Mouse (Mus musculus): ENCODE data around the gene Sec62. TPM values are rescaled to one million over a fixed set of nuclear protein-coding genes. Genes with fewer than 3 reads are reported as not detected.
"Not testable (repeated sequence)": the region's sequence is repeated elsewhere in the genome, so short reads cannot be mapped to it uniquely, and the experiment has no call there.

Sec62 gene
- polyA plus RNA-seq, 1 experiment from 2014 or later, result 90.2 TPM

- Histone ChIP-seq H3K9ac (replicated peaks) (no peak overlapping the region), H3K4me2 (replicated peaks) (no peak overlapping the region), H3K4me3 (no peak overlapping the region), H3K27me3 (no peaks in the 10 kb centered on the region), H3K4me1 (no peaks in the 10 kb centered on the region), H3K27ac (replicated peaks) (no peak overlapping the region), H3K36me3 (no peaks in the 10 kb centered on the region), H3K9me3 (no peaks in the 10 kb centered on the region)
- 53% methylated on average over 1 of the region's 1 CpGs for WGBS
- ATAC-seq (replicated peaks), result no peak
Observed at GRCm38 (mm10) chr3:30847413-30847812, 54.7 kb downstream of the Sec62 start.

- ATAC-seq (replicated peaks), result no peak
Observed at GRCm38 (mm10) chr3:30851422-30851821, 58.7 kb downstream of the Sec62 start.

GRCm38 (mm10) chr3:30853596-30853995, 60.9 kb downstream of the Sec62 start:
- no peak overlapping the region for H3K4me2 ChIP-seq (replicated peaks)
- H3K27ac ChIP-seq (replicated peaks), result no peak overlapping the region
- no peaks in the 10 kb centered on the region for H3K9me3 ChIP-seq
- no peak overlapping the region for H3K4me3 ChIP-seq
- H3K27me3 ChIP-seq, result peaks cover 7% of the 10 kb centered on the region; the same call in 1 of the 2 replicates
- ATAC-seq (replicated peaks), result no peak
- WGBS, result 91% methylated on average over 5 of the region's 5 CpGs
- no peak overlapping the region for H3K9ac ChIP-seq (replicated peaks)
- no peaks in the 10 kb centered on the region for H3K36me3 ChIP-seq
- peaks cover 9% of the 10 kb centered on the region; the same call in 1 of the 2 replicates for H3K4me1 ChIP-seq

More at GRCm38 (mm10) chr3:30851422-30851821, 58.7 kb downstream of the Sec62 start:
- Histone ChIP-seq H3K36me3 (no peaks in the 10 kb centered on the region), H3K9ac (replicated peaks) (no peak overlapping the region), H3K9me3 (no peaks in the 10 kb centered on the region), H3K27ac (replicated peaks) (no peak overlapping the region), H3K27me3 (peaks cover 7% of the 10 kb centered on the region; the same call in 1 of the 2 replicates), H3K4me3 (no peak overlapping the region), H3K4me2 (replicated peaks) (no peak overlapping the region), H3K4me1 (peaks cover 9% of the 10 kb centered on the region; the same call in 1 of the 2 replicates)
- WGBS, result 64% methylated on average over 6 of the region's 6 CpGs

- Histone ChIP-seq H3K4me1 (peaks cover 9% of the 10 kb centered on the region; the same call in 1 of the 2 replicates), H3K27me3 (peaks cover 7% of the 10 kb centered on the region; the same call in 1 of the 2 replicates), H3K36me3 (no peaks in the 10 kb centered on the region), H3K9me3 (no peaks in the 10 kb centered on the region), H3K9ac (replicated peaks) (peak within 1 kb of the TSS; percentile 50), H3K27ac (replicated peaks) (no peak within 1 kb of the TSS), H3K4me3 (peak within 1 kb of the TSS; percentile 57), H3K4me2 (replicated peaks) (peak within 1 kb of the TSS; percentile 98)
- ATAC-seq (replicated peaks), result peak; percentile 88
- under 1% methylated on average over 72 of the region's 75 CpGs for WGBS
Observed at GRCm38 (mm10) chr3:30855604-30856458, 63.2 kb downstream of the Sec62 start, which contains the start of gene Gpr160. TSS of gene Gpr160 (plus strand) at chr3:30855950.

GRCm38 (mm10) chr3:30859599-30859998, 66.9 kb downstream of the Sec62 start:
- H3K9me3 ChIP-seq; H3K4me2 ChIP-seq (replicated peaks); ATAC-seq (replicated peaks); H3K27ac ChIP-seq (replicated peaks); H3K27me3 ChIP-seq; H3K4me1 ChIP-seq; H3K9ac ChIP-seq (replicated peaks); H3K36me3 ChIP-seq; H3K4me3 ChIP-seq: not testable (repeated sequence)
- WGBS, result 93% methylated on average over 8 of the region's 8 CpGs

GRCm38 (mm10) chr3:30860705-30861104, 68.0 kb downstream of the Sec62 start:
- H3K36me3 ChIP-seq, result no peaks in the 10 kb centered on the region
- peaks cover 4% of the 10 kb centered on the region; the same call in 1 of the 2 replicates for H3K27me3 ChIP-seq
- no peak overlapping the region for H3K9ac ChIP-seq (replicated peaks)
- peaks cover 6% of the 10 kb centered on the region; the same call in 1 of the 2 replicates for H3K4me1 ChIP-seq
- no peaks in the 10 kb centered on the region for H3K9me3 ChIP-seq
- no peak overlapping the region for H3K27ac ChIP-seq (replicated peaks)
- no peak overlapping the region for H3K4me2 ChIP-seq (replicated peaks)
- ATAC-seq (replicated peaks), result no peak
- no peak overlapping the region for H3K4me3 ChIP-seq
- WGBS, result 85% methylated on average over 4 of the region's 4 CpGs

GRCm38 (mm10) chr3:30863712-30864435, 71.2 kb downstream of the Sec62 start:
- no peaks in the 10 kb centered on the region for H3K36me3 ChIP-seq
- no peak overlapping the region for H3K4me3 ChIP-seq
- no peaks in the 10 kb centered on the region for H3K4me1 ChIP-seq
- no peak for ATAC-seq (replicated peaks)
- 70% methylated on average over 5 of the region's 5 CpGs for WGBS
- no peak overlapping the region for H3K27ac ChIP-seq (replicated peaks)
- H3K9me3 ChIP-seq, result no peaks in the 10 kb centered on the region
- H3K4me2 ChIP-seq (replicated peaks), result no peak overlapping the region
- no peaks in the 10 kb centered on the region for H3K27me3 ChIP-seq
- H3K9ac ChIP-seq (replicated peaks), result no peak overlapping the region

GRCm38 (mm10) chr3:30864640-30865039, 72.0 kb downstream of the Sec62 start:
- no peak overlapping the region for H3K4me2 ChIP-seq (replicated peaks)
- no peaks in the 10 kb centered on the region for H3K36me3 ChIP-seq
- H3K9me3 ChIP-seq, result no peaks in the 10 kb centered on the region
- H3K4me1 ChIP-seq, result no peaks in the 10 kb centered on the region
- no peak overlapping the region for H3K4me3 ChIP-seq
- no peak overlapping the region for H3K27ac ChIP-seq (replicated peaks)
- H3K9ac ChIP-seq (replicated peaks), result no peak overlapping the region
- H3K27me3 ChIP-seq, result no peaks in the 10 kb centered on the region
- 92% methylated on average over 1 of the region's 1 CpGs for WGBS
- ATAC-seq (replicated peaks), result no peak

- no peak overlapping the region for H3K27ac ChIP-seq (replicated peaks)
- no peak for ATAC-seq (replicated peaks)
Observed at GRCm38 (mm10) chr3:30868176-30868575, 75.5 kb downstream of the Sec62 start.

GRCm38 (mm10) chr3:30868625-30869024, 76.0 kb downstream of the Sec62 start:
- no peak overlapping the region for H3K9ac ChIP-seq (replicated peaks)
- H3K27ac ChIP-seq (replicated peaks), result no peak overlapping the region
- 71% methylated on average over 5 of the region's 5 CpGs for WGBS
- no peaks in the 10 kb centered on the region for H3K27me3 ChIP-seq
- H3K4me2 ChIP-seq (replicated peaks), result no peak overlapping the region
- H3K36me3 ChIP-seq, result no peaks in the 10 kb centered on the region
- no peak for ATAC-seq (replicated peaks)
- no peaks in the 10 kb centered on the region for H3K9me3 ChIP-seq
- H3K4me1 ChIP-seq, result no peaks in the 10 kb centered on the region
- no peak overlapping the region for H3K4me3 ChIP-seq

More at GRCm38 (mm10) chr3:30868176-30868575, 75.5 kb downstream of the Sec62 start:
- Histone ChIP-seq H3K4me1 (no peaks in the 10 kb centered on the region), H3K4me3 (no peak overlapping the region), H3K4me2 (replicated peaks) (no peak overlapping the region), H3K9ac (replicated peaks) (no peak overlapping the region), H3K9me3 (no peaks in the 10 kb centered on the region), H3K36me3 (no peaks in the 10 kb centered on the region), H3K27me3 (no peaks in the 10 kb centered on the region)
- WGBS, result 87% methylated on average over 5 of the region's 5 CpGs

GRCm38 (mm10) chr3:30869995-30870394, 77.3 kb downstream of the Sec62 start:
- no peak overlapping the region for H3K4me2 ChIP-seq (replicated peaks)
- no peak for ATAC-seq (replicated peaks)
- H3K4me1 ChIP-seq, result no peaks in the 10 kb centered on the region
- H3K27me3 ChIP-seq, result no peaks in the 10 kb centered on the region
- no peaks in the 10 kb centered on the region for H3K36me3 ChIP-seq
- H3K9ac ChIP-seq (replicated peaks), result no peak overlapping the region
- H3K4me3 ChIP-seq, result no peak overlapping the region
- H3K27ac ChIP-seq (replicated peaks), result no peak overlapping the region
- 84% methylated on average over 1 of the region's 1 CpGs for WGBS
- no peaks in the 10 kb centered on the region for H3K9me3 ChIP-seq
